Mouse (Mus musculus) T-helper 2 cell (primary cell): ENCODE measurements around the gene Lrrc10.
"Not testable (repeated sequence)": the region's sequence is repeated elsewhere in the genome, so short reads cannot be mapped to it uniquely, and the experiment has no call there.

ENCODE experiments used
- in situ Hi-C: fragments of 300-600 bp; cut with MboI, MseI; formaldehyde crosslinking; loops from one replicate; pipeline ENCODE4 v1.15.1; 2025; ENCODE audit warnings: high pct_unique_total_duplicates

Gene Lrrc10

DNA sequence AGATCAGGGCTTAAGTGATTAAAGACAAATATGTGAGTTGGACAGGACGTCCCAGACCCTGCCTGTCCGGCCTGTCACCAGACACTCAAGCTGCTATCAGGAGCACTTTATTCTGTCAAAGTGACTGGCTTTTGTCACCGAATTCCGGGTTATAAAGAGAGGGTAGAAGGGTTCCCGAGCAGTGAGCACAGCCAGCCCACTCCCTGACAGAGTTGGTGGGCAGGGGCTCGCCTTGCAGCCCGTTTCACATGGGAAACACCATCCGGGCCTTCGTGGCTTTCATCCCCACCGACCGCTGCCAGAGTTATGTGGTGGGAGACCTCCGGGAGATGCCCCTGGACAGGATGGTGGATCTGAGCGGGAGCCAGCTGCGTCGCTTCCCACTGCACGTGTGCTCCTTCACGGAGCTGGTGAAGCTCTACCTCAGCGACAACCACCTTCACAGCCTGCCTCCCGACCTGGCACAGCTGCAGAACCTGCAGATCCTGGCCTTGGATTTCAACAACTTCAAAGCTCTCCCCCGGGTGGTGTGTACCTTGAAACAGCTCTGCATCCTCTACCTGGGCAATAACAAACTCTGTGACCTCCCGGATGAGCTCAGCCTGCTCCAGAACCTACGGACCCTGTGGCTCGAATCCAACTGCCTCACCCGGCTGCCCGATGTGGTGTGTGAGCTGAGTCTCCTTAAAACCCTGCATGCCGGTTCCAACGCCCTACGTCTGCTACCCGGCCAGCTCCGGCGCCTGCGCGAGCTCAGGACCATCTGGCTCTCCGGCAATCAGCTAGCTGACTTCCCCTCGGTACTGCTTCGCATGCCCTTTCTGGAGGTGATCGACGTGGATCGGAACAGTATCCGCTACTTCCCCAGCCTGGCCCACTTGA lies at the start of gene Lrrc10:
TSS of gene Lrrc10 (plus strand) at position 167 of the 882 bp plus-strand sequence.
- in situ Hi-C loops: no loop called here

- in situ Hi-C loops: no loop called here
Observed at GRCm38 (mm10) chr10:116995584-116996235, 49.4 kb upstream of the Lrrc10 start.

- in situ Hi-C loops: no loop called here
Observed at GRCm38 (mm10) chr10:116996236-116996600, 48.9 kb upstream of the Lrrc10 start.

- in situ Hi-C loops: no loop called here
Observed at GRCm38 (mm10) chr10:116998716-116999455, 46.3 kb upstream of the Lrrc10 start.

- in situ Hi-C loops: loop anchor here (10.0 kb wide), 2 partner anchors 564 to 606 kb away; no protein-coding TSS in a partner anchor
Observed at GRCm38 (mm10) chr10:117000975-117001374, 44.2 kb upstream of the Lrrc10 start.

DNA sequence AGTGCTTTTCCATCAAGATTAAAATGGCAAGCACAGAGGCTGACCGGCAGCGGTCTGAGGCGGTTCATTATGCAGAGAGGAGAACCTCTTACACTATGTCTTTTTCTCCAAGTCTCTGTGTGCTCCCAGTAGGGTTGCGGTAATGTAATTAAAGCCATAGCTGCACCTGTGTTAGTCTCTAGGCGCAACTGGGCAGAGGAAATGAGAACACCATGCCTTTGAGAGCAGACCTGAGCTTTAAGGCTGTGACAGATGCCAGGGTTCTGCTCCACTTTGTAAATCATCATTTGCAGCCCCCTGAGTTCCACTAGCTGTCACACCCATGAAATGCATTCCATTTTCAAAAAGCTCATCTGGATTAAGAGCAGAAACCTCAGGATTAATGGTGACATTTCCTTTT lies 40.4 kb upstream of the Lrrc10 start:
- in situ Hi-C loops: loop anchor here (10.0 kb wide), 2 partner anchors 560 to 610 kb away; no protein-coding TSS in a partner anchor

DNA sequence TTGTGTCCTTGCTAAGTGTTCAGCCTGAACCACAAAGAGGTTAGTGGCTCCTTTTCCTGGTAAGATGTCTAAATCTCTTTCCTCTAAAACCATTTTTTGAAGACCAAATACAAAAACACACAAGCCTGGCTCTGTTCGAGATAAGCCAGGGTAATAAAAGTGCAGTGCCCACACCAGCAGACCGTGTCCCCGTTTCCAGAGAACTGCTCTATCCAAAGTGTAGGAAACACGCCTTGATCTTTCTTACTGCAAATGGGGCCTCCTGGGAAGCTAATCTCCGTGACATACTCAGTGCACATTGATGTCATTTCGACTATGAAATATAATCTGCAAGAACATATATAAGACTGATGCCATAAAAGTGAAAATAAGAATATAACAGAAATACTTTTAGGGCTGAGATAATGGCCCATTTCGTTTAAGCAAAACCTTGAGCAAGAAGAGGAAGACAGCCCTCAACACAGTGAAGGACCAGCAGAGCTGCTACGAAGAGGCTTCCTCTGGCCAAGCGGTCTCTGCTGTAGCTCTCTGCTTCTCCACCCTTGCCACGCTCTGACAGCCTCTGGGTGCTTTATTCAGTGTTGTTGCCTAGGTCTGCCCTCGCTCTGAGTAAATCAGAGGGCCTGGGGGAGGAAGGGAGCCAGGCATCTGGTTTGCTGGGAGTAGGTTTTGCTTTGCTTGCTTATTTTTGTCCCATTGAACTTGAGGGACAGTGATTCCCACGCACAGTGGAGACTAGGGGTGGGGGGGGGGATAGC lies 39.3 kb upstream of the Lrrc10 start:
- in situ Hi-C loops: loop anchor here (10.0 kb wide), 2 partner anchors 559 to 611 kb away; no protein-coding TSS in a partner anchor

DNA sequence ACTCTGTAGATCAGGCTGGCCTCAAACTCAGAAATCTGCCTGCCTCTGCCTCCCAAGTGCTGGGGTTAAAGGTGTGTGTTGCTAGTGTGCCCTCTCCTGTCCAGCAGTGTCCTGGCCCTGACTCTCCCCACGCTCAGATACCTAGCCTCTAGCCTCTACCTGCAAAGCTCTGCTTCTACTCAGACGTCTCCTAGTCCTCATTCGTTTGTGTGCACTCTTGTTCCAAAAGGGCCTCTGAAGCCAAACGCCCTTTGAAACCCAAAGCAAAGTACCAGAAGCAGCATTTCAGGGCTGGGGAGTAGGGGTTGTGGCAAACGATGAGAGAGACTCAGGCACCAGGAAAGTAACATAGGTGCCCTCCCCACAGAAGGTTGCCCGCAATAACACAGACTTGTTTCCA lies 35.5 kb upstream of the Lrrc10 start:
- in situ Hi-C loops: loop anchor here (10.0 kb wide), 2 partner anchors 555 to 615 kb away; no protein-coding TSS in a partner anchor

DNA sequence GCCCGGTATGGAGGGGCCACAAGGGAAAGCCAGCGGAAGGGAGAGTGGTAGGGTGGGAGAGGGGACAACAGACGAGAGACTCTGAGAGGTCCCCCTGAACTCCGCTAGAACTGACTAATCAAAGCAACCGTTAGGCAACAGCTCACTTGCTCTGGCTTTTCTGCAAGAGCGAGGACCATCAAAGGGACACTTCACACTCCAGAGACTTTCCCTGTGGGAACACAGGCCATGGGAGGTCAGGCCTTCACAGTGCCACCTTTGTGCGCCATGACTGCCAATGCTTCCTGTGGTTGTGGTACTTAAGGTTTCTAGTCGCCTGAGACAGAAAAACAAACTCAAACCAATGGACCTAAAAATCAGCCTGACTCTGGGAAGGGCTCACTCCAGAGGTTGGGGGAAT lies 34.1 kb upstream of the Lrrc10 start:
- in situ Hi-C loops: no loop called here

DNA sequence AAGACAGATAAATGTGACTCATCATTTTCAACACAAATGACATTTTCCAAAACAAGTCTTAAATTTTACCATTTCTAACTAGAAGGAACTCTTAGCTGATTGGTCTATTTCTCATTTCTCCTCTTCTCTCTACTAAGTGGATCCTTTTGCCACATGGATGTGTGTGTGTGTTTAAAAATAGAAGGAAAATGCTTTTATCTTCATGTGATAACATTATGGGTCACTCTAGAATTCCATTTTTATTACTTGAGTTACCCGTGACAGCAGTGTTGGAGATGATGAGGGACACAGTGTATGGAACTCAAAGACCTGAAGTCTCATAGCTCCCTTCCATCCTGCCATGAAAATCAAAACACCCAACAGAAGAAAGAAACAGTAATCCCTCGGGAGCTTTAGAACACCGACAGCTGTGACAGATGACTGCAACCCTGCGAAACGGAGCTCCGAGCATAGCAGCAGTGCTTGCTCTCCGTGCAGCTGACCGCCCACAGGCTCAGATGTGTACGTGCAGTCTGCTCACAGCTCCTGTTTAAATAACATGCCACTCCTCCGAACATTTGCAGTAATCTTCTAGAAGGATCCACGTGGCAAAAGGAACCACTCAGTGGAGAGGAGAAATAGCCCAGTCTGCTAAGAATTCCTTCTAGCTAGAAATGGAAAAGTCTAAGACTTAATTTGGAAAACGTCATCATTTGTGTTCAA lies 31.3 kb upstream of the Lrrc10 start:
- in situ Hi-C loops: no loop called here

GRCm38 (mm10) chr10:117014565-117014964 lies 30.6 kb upstream of the Lrrc10 start:
- in situ Hi-C loops: no loop called here

GRCm38 (mm10) chr10:117018281-117018840 lies 26.8 kb upstream of the Lrrc10 start:
- in situ Hi-C loops: no loop called here

GRCm38 (mm10) chr10:117021020-117021754 lies 24.0 kb upstream of the Lrrc10 start:
- in situ Hi-C loops: no loop called here

- in situ Hi-C loops: no loop called here
Observed at GRCm38 (mm10) chr10:117023693-117024092, 21.4 kb upstream of the Lrrc10 start.

DNA sequence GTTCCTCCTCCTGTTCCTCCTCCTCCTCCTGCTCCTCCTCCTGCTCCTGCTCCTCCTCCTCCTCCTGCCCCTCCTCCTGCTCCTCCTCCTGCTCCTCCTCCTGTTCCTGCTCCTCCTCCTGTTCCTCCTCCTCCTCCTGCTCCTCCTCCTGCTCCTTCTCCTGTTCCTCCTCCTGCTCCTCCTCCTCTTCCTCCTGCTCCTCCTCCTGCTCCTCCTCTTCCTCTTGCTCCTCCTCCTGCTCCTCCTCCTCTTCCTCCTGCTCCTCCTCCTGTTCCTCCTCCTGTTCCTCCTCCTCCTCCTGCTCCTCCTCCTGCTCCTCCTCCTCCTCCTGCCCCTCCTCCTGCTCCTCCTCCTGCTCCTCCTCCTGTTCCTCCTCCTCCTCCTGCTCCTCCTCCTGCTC lies 19.4 kb upstream of the Lrrc10 start:
- in situ Hi-C loops: not testable (repeated sequence)

GRCm38 (mm10) chr10:117026176-117026575 lies 19.0 kb upstream of the Lrrc10 start:
- in situ Hi-C loops: no loop called here

- in situ Hi-C loops: no loop called here
Observed at GRCm38 (mm10) chr10:117031160-117031559, 14.0 kb upstream of the Lrrc10 start.

GRCm38 (mm10) chr10:117033785-117034184 lies 11.4 kb upstream of the Lrrc10 start:
- in situ Hi-C loops: no loop called here

DNA sequence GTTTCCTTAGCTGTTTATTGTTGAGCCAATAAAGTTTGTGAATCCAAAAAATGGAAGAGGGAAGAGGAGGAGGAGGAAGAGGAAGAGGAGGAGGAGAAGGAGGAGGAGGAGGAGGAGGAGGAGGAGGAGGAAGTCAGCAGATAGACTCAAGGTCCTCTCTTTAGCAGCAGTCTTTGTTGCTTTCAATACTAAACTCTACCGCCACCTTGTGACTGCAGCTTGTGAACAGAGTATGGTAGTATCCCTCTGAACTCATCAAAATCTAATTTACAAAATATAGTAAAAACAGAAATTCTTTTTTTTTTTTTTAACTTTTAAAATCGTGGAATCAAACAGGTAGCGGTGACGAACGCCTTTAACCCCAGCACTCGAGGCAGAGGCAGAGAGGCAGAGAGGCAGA lies 4.8 kb upstream of the Lrrc10 start:
- in situ Hi-C loops: no loop called here

GRCm38 (mm10) chr10:117042295-117042694 lies 2.8 kb upstream of the Lrrc10 start:
- in situ Hi-C loops: no loop called here
